ENCODE assay signal across 8 mouse cellular contexts in the genomic region with DNA sequence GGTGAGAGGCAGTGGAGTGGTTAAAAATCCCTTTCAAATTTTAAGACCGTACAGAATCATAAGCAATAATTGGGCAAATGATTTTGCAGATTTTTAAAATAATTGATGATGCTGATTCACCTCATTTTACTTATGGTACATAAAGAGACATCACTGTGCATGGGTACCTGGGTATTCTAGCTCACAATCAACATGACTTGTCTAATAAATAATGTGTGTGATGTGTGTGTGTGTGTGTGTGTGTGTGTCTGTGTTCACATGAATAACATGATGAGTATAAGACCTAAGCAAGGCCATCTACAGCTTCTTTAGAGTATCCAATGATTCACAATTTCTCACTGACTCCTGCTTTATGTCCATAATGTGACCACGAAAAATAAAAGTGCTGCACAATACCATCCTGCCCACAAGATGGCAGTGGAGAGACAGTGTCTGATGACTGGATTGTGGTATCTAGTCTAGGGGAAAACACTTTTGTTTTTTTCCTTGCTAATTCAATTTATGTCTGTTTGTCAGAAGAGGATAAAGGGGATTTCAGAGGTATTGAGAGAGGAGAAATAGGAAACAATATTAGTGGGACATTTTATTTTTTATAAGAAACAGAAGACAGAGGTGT.
DNase-seq lines count a peak whose midpoint lies in the region; ATAC-seq and TF ChIP-seq lines count a peak whose summit lies in the region.

No protein-coding gene starts in this region.

- no peaks in the 10 kb centered on the region for H3K27me3 ChIP-seq in forebrain, embryonic 13.5 days

- no peaks in the 10 kb centered on the region for H3K9me3 ChIP-seq in forebrain, embryonic 13.5 days (replicated peaks)

- peak; percentile 85 for ATAC-seq in forebrain, embryonic 13.5 days
- no peak for ATAC-seq in inflammation-experienced regulatory T-cells, adult 6 months

- no peak overlapping the region for H3K4me2 ChIP-seq in forebrain, embryonic 13.5 days

- no peak overlapping the region for H3K9ac ChIP-seq in forebrain, embryonic 13.5 days

- no peak for TF ChIP-seq POLR2A in lung, adult 2 months (IDR thresholded peaks at IDR 0.05; ENCODE audit: borderline replicate concordance, extremely low read depth, low read depth, low read length)

- H3K36me3 ChIP-seq in forebrain, embryonic 13.5 days (ENCODE audit: poor library complexity, severe bottlenecking): no peaks in the 10 kb centered on the region

- H3K4me1 ChIP-seq in lung, adult 2 months (ENCODE audit: control insufficient read depth, insufficient read depth, low read length): no peaks in the 10 kb centered on the region
- no peaks in the 10 kb centered on the region for H3K4me1 ChIP-seq in forebrain, embryonic 13.5 days

- TF ChIP-seq CTCF in lung, adult 2 months (IDR thresholded peaks at IDR 0.05; ENCODE audit: insufficient read depth, low read length): peak; percentile 9; the same call in 1 of the 2 replicates
- peak; percentile 85 for TF ChIP-seq CTCF in layer of hippocampus, adult 2 months (conservative IDR thresholded peaks at IDR 0.05)

- DNase-seq in lung, adult 2 months: no peak
- DNase-seq in lung, adult 18-20 months: no peak
- peak; percentile 7 to 26 for DNase-seq in adrenal gland, postnatal 36 days
- DNase-seq in layer of hippocampus, adult 2 months (ENCODE audit: low spot score in 2 of 2): peak; percentile 54 to 73
- peak; percentile 58 for DNase-seq in mesoderm, embryonic 11.5 days (ENCODE audit: low read depth, low spot score)
- no peak for DNase-seq in heart, adult 9 months (ENCODE audit: low spot score in 2 of 2)

- 45% methylated on average over 2 of the region's 2 CpGs for WGBS in lung, adult 2 months
- 43% methylated on average over 2 of the region's 2 CpGs for WGBS in forebrain, embryonic 13.5 days

- no peak overlapping the region for H3K4me3 ChIP-seq in lung, adult 2 months (replicated peaks; ENCODE audit: extremely low read depth, low read depth, low read length)
- no peak overlapping the region for H3K4me3 ChIP-seq in forebrain, embryonic 13.5 days
- no peak overlapping the region for H3K4me3 ChIP-seq in layer of hippocampus, adult 2 months

- H3K27ac ChIP-seq in forebrain, embryonic 13.5 days: no peak overlapping the region
- H3K27ac ChIP-seq in layer of hippocampus, adult 2 months: no peak overlapping the region

Comparison
In these comparisons a context has a peak if more than half of its experiments do, and no peak if none do; other contexts are left out.
1. DNase-seq: peak in adrenal gland, postnatal 36 days (2 of 2), layer of hippocampus, adult 2 months (2 of 2) and mesoderm, embryonic 11.5 days (single experiment); none in lung, adult 2 months (single experiment), lung, adult 18-20 months (0 of 2) and heart, adult 9 months (0 of 2).